Mouse (Mus musculus): Measurements from ENCODE around the gene Bcl2l14.
A peak's percentile ranks its signal among the peaks of the same experiment; 100 is the strongest.

Gene Bcl2l14

GRCm38 (mm10) chr6:134396018-134396417, at the start of gene Bcl2l14:
Gene Bcl2l14, plus strand, starts transcription at chr6:134396318.
- DNase-seq, result no peak

- DNase-seq, result no peak
These were observed 47.5 kb upstream of the Bcl2l14 start for GRCm38 (mm10) chr6:134348526-134349067.

GRCm38 (mm10) chr6:134352881-134353280, 43.2 kb upstream of the Bcl2l14 start:
- no peak for DNase-seq

- no peak for DNase-seq
These were observed 42.4 kb upstream of the Bcl2l14 start for GRCm38 (mm10) chr6:134353751-134354150.

GRCm38 (mm10) chr6:134357570-134357969, 38.5 kb upstream of the Bcl2l14 start:
- DNase-seq, result no peak

GRCm38 (mm10) chr6:134360079-134360478, 36.0 kb upstream of the Bcl2l14 start:
- DNase-seq, result no peak

GRCm38 (mm10) chr6:134364644-134365043, 31.5 kb upstream of the Bcl2l14 start:
- DNase-seq, result peak; percentile 32

GRCm38 (mm10) chr6:134365952-134366351, 30.2 kb upstream of the Bcl2l14 start:
- no peak for DNase-seq

GRCm38 (mm10) chr6:134366366-134367351, 29.5 kb upstream of the Bcl2l14 start:
- no peak for DNase-seq

GRCm38 (mm10) chr6:134367366-134368281, 28.5 kb upstream of the Bcl2l14 start:
- no peak for DNase-seq

- DNase-seq, result no peak
These were observed 23.2 kb upstream of the Bcl2l14 start for GRCm38 (mm10) chr6:134372946-134373345.

- no peak for DNase-seq
These were observed 18.9 kb upstream of the Bcl2l14 start for GRCm38 (mm10) chr6:134377201-134377600.

GRCm38 (mm10) chr6:134377856-134378255, 18.3 kb upstream of the Bcl2l14 start:
- no peak for DNase-seq

GRCm38 (mm10) chr6:134381462-134381861, 14.7 kb upstream of the Bcl2l14 start:
- no peak for DNase-seq

GRCm38 (mm10) chr6:134385931-134386330, 10.2 kb upstream of the Bcl2l14 start:
- no peak for DNase-seq

GRCm38 (mm10) chr6:134387396-134387795, 8.7 kb upstream of the Bcl2l14 start:
- DNase-seq, result no peak

GRCm38 (mm10) chr6:134388424-134389110, 7.6 kb upstream of the Bcl2l14 start:
- DNase-seq, result no peak

- peak; percentile 79 for DNase-seq
These were observed 6.7 kb upstream of the Bcl2l14 start for GRCm38 (mm10) chr6:134389248-134389891.

GRCm38 (mm10) chr6:134389917-134390316, 6.2 kb upstream of the Bcl2l14 start:
- DNase-seq, result no peak

- DNase-seq, result no peak
These were observed 5.3 kb upstream of the Bcl2l14 start for GRCm38 (mm10) chr6:134390837-134391236.

- DNase-seq, result peak; percentile 76
These were observed 7.0 kb downstream of the Bcl2l14 start for GRCm38 (mm10) chr6:134402914-134403683.
